Mouse (Mus musculus) lung, adult 2 months (tissue): ENCODE data around the gene Pde6c. TPM values are rescaled to one million over a fixed set of nuclear protein-coding genes. Genes with fewer than 3 reads are reported as not detected.

Source experiments
- DNase-seq: peaks from one replicate; pipeline ENCODE4 v3.0.0; 2022
- H3K4me1 ChIP-seq: fragments of 200-500 bp; 2 replicates; pipeline ENCODE4 v1.6.1; 2011; ENCODE audit warnings: low read length; ENCODE audit not compliant: control insufficient read depth, insufficient read depth
- H3K4me3 ChIP-seq: fragments of 200-500 bp; replicated peaks from 2 replicates; pipeline ENCODE3; 2011; ENCODE audit warnings: low read depth, mild to moderate bottlenecking, control low read depth, low read length; ENCODE audit errors: extremely low read depth
- CTCF ChIP-seq: fragments of 200-500 bp; IDR thresholded peaks from 2 replicates; pipeline ENCODE4 v1.5.1; 2011; ENCODE audit warnings: mild to moderate bottlenecking, low read length, control low read depth; ENCODE audit not compliant: insufficient read depth
- POLR2A ChIP-seq: fragments of 200-500 bp; IDR thresholded peaks from 2 replicates; pipeline ENCODE4 v1.6.1; 2011; ENCODE audit warnings: low read depth, mild to moderate bottlenecking, control low read depth, low read length, borderline replicate concordance; ENCODE audit errors: extremely low read depth
- WGBS: fragments of 180-500 bp; shearing (Covaris S2); methylation state at CpG from one replicate; pipeline ENCODE4 v1.1.7; 2018; 5-methylcytosine and 5-hydroxymethylcytosine counted together
- polyA plus RNA-seq: library from polyadenylated mRNA; depleted of rRNA; stranded (reverse); fragments of >200 nt; gene quantifications from 2 replicates; pipeline ENCODE4 v1.2.3, GENCODE M21; 2012; rRNA removed

The Pde6c gene
- polyA plus RNA-seq, 1 experiment, result not detected

DNA sequence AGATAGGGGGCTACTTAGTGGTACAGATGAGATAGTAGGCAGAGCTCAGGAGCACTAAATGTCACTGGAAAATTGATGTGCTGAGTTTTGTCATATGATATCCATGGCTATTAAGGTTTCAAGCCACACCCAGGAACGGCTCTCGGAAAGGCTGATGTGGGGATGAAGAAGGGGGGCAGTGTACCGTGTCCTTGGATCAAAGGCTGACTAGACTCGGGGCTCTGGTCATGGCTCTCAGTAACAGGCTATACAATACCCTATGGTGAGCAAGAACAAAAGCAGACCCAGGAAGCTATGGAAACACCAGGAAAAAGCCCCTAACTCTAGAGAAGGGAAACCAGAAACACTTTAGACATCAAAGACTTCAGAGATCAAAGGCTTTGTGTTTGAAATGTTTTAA is 99.9 kb downstream of the Pde6c start:
- no peaks in the 10 kb centered on the region for H3K4me1 ChIP-seq
- 15% methylated on average over 4 of the region's 4 CpGs for WGBS
- TF ChIP-seq POLR2A (no peak), CTCF (no peak)

More for the DNA sequence above, 99.9 kb downstream of the Pde6c start:
- no peak overlapping the region for H3K4me3 ChIP-seq
- no peak for DNase-seq

Other genes starting within 250 kb of the Pde6c start
- gene Myof, start 89.2 kb upstream of the Pde6c start, polyA plus RNA-seq, result 46.7 and 51.8 TPM in 2 replicates
- 0.38 and 0.40 TPM in 2 replicates for gene Cep55, start 77.8 kb upstream of the Pde6c start, polyA plus RNA-seq
- 21.8 and 27.8 TPM in 2 replicates for gene Ffar4, start 35.7 kb upstream of the Pde6c start, polyA plus RNA-seq
- gene Rbp4, start 7.5 kb upstream of the Pde6c start, polyA plus RNA-seq, result 38.3 and 40.4 TPM in 2 replicates
- gene Fra10ac1, start 91.4 kb downstream of the Pde6c start, polyA plus RNA-seq, result 3.1 and 4.5 TPM in 2 replicates
- 0.12 and 0.25 TPM in 2 replicates for gene Lgi1, start 131.8 kb downstream of the Pde6c start, polyA plus RNA-seq